ENCODE assay signal across 9 mouse cellular contexts in genomic region chr11:108341783-108342182, GRCm38 (mm10). TPM values are rescaled to one million over a fixed set of nuclear protein-coding genes. Genes with fewer than 3 reads are reported as not detected.
DNase-seq lines count a peak whose midpoint lies in the region; ATAC-seq and TF ChIP-seq lines count a peak whose summit lies in the region.
"Had no signal": no experiment of that assay in that cellular context is flagged by ENCODE, and none has a peak within 500 bp of the region (broad histone marks: within the 10 kb centered on the region; RNA-seq: fewer than 3 reads in every experiment).

No protein-coding gene starts in this region.

- H3K9ac ChIP-seq in liver, embryonic 13.5 days, result no peak overlapping the region
- H3K9ac ChIP-seq in stomach, postnatal 0 days (ENCODE audit: low read length), result no peak overlapping the region

- no peaks in the 10 kb centered on the region for H3K9me3 ChIP-seq in heart, embryonic 10.5 days
- H3K9me3 ChIP-seq in liver, embryonic 13.5 days (replicated peaks), result no peaks in the 10 kb centered on the region
- no peaks in the 10 kb centered on the region for H3K9me3 ChIP-seq in stomach, postnatal 0 days (ENCODE audit: control insufficient read depth, low read length)

- no peak for DNase-seq in heart, embryonic 10.5 days (ENCODE audit: low spot score)
- DNase-seq in heart, adult 18-20 months, result no peak
- peak; percentile 39 for DNase-seq in thymus, postnatal 0 days (ENCODE audit: low spot score)
- DNase-seq in thymus, postnatal 4 days, result no peak
- no peak for DNase-seq in liver, embryonic 13.5 days
- no peak for DNase-seq in stomach, postnatal 0 days (ENCODE audit: low spot score)
- DNase-seq in spleen, postnatal 4 days (ENCODE audit: low spot score in 2 of 2), result no peak
- no peak for DNase-seq in urinary bladder, adult 18-20 months (ENCODE audit: low spot score in 2 of 2)

- H3K27ac ChIP-seq in heart, embryonic 10.5 days, result 0 out of 2 replicates have a peak overlapping the region, but pooled peaks have one; percentile 93
- no peak overlapping the region for H3K27ac ChIP-seq in liver, embryonic 13.5 days
- no peak overlapping the region for H3K27ac ChIP-seq in stomach, postnatal 0 days (replicated peaks)

- no peak for TF ChIP-seq CTCF in stomach, postnatal 0 days (IDR thresholded peaks at IDR 0.05; ENCODE audit: low read depth)

- H3K4me3 ChIP-seq in heart, embryonic 10.5 days, result peak overlapping the region; percentile 87
- peak overlapping the region; percentile 72 for H3K4me3 ChIP-seq in liver, embryonic 13.5 days (replicated peaks)
- peak overlapping the region; percentile 62; the same call in 1 of the 2 replicates for H3K4me3 ChIP-seq in stomach, postnatal 0 days (ENCODE audit: low read depth, low read length)

- H3K27me3 ChIP-seq in heart, embryonic 10.5 days (ENCODE audit: insufficient read depth, poor library complexity, severe bottlenecking), result peaks cover 9% of the 10 kb centered on the region
- H3K27me3 ChIP-seq in liver, embryonic 13.5 days, result peaks cover 53% of the 10 kb centered on the region
- no peaks in the 10 kb centered on the region for H3K27me3 ChIP-seq in stomach, postnatal 0 days (ENCODE audit: control insufficient read depth, insufficient read depth, low read length)

- no peaks in the 10 kb centered on the region for H3K36me3 ChIP-seq in heart, embryonic 10.5 days
- H3K36me3 ChIP-seq in liver, embryonic 13.5 days, result no peaks in the 10 kb centered on the region
- no peaks in the 10 kb centered on the region for H3K36me3 ChIP-seq in stomach, postnatal 0 days (ENCODE audit: control insufficient read depth, insufficient read depth, low read length)

- no peak for TF ChIP-seq EP300 in stomach, postnatal 0 days (optimal IDR thresholded peaks at IDR 0.05)

- ATAC-seq in liver, embryonic 13.5 days (ENCODE audit: low read depth), result no peak
- ATAC-seq in stomach, postnatal 0 days (ENCODE audit: low FRiP score, low TSS enrichment), result no peak

- H3K4me1 ChIP-seq in heart, embryonic 10.5 days, result peaks cover 25% of the 10 kb centered on the region
- H3K4me1 ChIP-seq in liver, embryonic 13.5 days (replicated peaks), result peaks cover 27% of the 10 kb centered on the region
- H3K4me1 ChIP-seq in stomach, postnatal 0 days (replicated peaks; ENCODE audit: control insufficient read depth, insufficient read depth), result 0 out of 2 replicates have a peak, but pooled peaks cover 2% of the 10 kb centered on the region

- 28% methylated on average over 8 of the region's 8 CpGs for WGBS in heart, embryonic 10.5 days
- WGBS in liver, embryonic 13.5 days (ENCODE audit: insufficient replicate concordance), result 12% methylated on average over 8 of the region's 8 CpGs
- 68% methylated on average over 8 of the region's 8 CpGs for WGBS in stomach, postnatal 0 days

- H3K4me2 ChIP-seq in liver, embryonic 13.5 days, result peak overlapping the region; percentile 92
- H3K4me2 ChIP-seq in stomach, postnatal 0 days (replicated peaks; ENCODE audit: low read depth), result peak overlapping the region; percentile 99

RNA-seq across cellular contexts. Expression of gene Apoh, which starts 1.4 kb away (rescaled TPM):
- 0.36 TPM in 1 of 2 replicates, not detected in the other for polyA plus RNA-seq in heart, embryonic 10.5 days (2016; fragmentation: Nextera tagmentation; extraction: Ambion mirVana)
- under 1 TPM in 1 of 2 experiments, not detected in 1; 0.22 TPM for total RNA-seq in heart, adult 18-20 months (2021)
- 0.12 and 0.57 TPM in 2 replicates for polyA plus RNA-seq in thymus, postnatal 0 days (2015; fragmentation: Nextera tagmentation; extraction: Ambion mirVana)
- polyA plus RNA-seq in liver, embryonic 13.5 days (2015; fragmentation: Nextera tagmentation; extraction: Ambion mirVana), result 128 and 148 TPM in 2 replicates
- polyA plus RNA-seq in stomach, postnatal 0 days (2015; fragmentation: Nextera tagmentation; extraction: Ambion mirVana), result 3.3 and 7.0 TPM in 2 replicates
- total RNA-seq: hematopoietic stem cell, adult 5-6 weeks had no signal

RNA-seq across cellular contexts. Expression of gene Prkca, which starts 1.9 kb away (rescaled TPM):
- polyA plus RNA-seq in heart, embryonic 10.5 days (2016; fragmentation: Nextera tagmentation; extraction: Ambion mirVana), result 9.2 and 11.3 TPM in 2 replicates
- total RNA-seq in heart, adult 18-20 months (2021), result 10 to 100 TPM; 35.5 to 36.3 TPM
- polyA plus RNA-seq in thymus, postnatal 0 days (2015; fragmentation: Nextera tagmentation; extraction: Ambion mirVana), result 11.2 and 11.4 TPM in 2 replicates
- 1.9 and 4.6 TPM in 2 replicates for polyA plus RNA-seq in liver, embryonic 13.5 days (2015; fragmentation: Nextera tagmentation; extraction: Ambion mirVana)
- 3.7 and 5.1 TPM in 2 replicates for polyA plus RNA-seq in stomach, postnatal 0 days (2015; fragmentation: Nextera tagmentation; extraction: Ambion mirVana)

Comparison
In these comparisons a context has a peak if more than half of its experiments do, and no peak if none do; other contexts are left out.
1. RNA of gene Apoh, which starts 1.4 kb away (polyA plus RNA-seq): 128 to 148 TPM in liver, embryonic 13.5 days; 3.3 to 7.0 TPM in stomach, postnatal 0 days, 0.36 TPM in heart, embryonic 10.5 days and 0.12 to 0.57 TPM in thymus, postnatal 0 days; every median in the first group is over 10 times any median in the second.
2. Peak in every context shown above with its lines, with median percentiles within 50 percentile points of each other: H3K4me3 ChIP-seq.